Mouse (Mus musculus): ENCODE data around the gene Idh3b.

The Idh3b gene

GRCm38 (mm10) chr2:130283854-130284654 lies at the start of gene Idh3b:
Idh3b (minus strand) TSS chr2:130284547.
- DNase-seq = peak; percentile 90

GRCm38 (mm10) chr2:130329502-130329901 lies 45.2 kb upstream of the Idh3b start:
- no peak for DNase-seq

- no peak for DNase-seq
Observed at GRCm38 (mm10) chr2:130327057-130327456, 42.7 kb upstream of the Idh3b start.

- DNase-seq = no peak
Observed at GRCm38 (mm10) chr2:130303014-130303413, 18.7 kb upstream of the Idh3b start.

- DNase-seq = no peak
Observed at GRCm38 (mm10) chr2:130297580-130297979, 13.2 kb upstream of the Idh3b start.

- no peak for DNase-seq
Observed at GRCm38 (mm10) chr2:130296134-130296745, 11.9 kb upstream of the Idh3b start.

- no peak for DNase-seq
Observed at GRCm38 (mm10) chr2:130295331-130296133, 11.2 kb upstream of the Idh3b start.

- no peak for DNase-seq
Observed at GRCm38 (mm10) chr2:130294936-130295277, 10.6 kb upstream of the Idh3b start, which contains the start of gene Ebf4. Ebf4 (plus strand) TSS chr2:130295169.

GRCm38 (mm10) chr2:130294218-130294935 lies 10.0 kb upstream of the Idh3b start:
- no peak for DNase-seq

GRCm38 (mm10) chr2:130293486-130293885 lies 9.1 kb upstream of the Idh3b start:
- no peak for DNase-seq

- DNase-seq = no peak
Observed at GRCm38 (mm10) chr2:130293009-130293408, 8.7 kb upstream of the Idh3b start.

GRCm38 (mm10) chr2:130291434-130291833 lies 7.1 kb upstream of the Idh3b start:
- DNase-seq = peak; percentile 86

GRCm38 (mm10) chr2:130289086-130289485 lies 4.7 kb upstream of the Idh3b start:
- DNase-seq = no peak

GRCm38 (mm10) chr2:130280818-130281217 lies 3.5 kb downstream of the Idh3b start:
- no peak for DNase-seq

- no peak for DNase-seq
Observed at GRCm38 (mm10) chr2:130280224-130280623, 4.1 kb downstream of the Idh3b start.

- DNase-seq = no peak
Observed at GRCm38 (mm10) chr2:130279600-130280091, 4.7 kb downstream of the Idh3b start.

- peak; percentile 65 for DNase-seq
Observed at GRCm38 (mm10) chr2:130275649-130276048, 8.7 kb downstream of the Idh3b start.

GRCm38 (mm10) chr2:130274862-130275261 lies 9.5 kb downstream of the Idh3b start:
- DNase-seq = no peak

- peak; percentile 100 for DNase-seq
Observed at GRCm38 (mm10) chr2:130274149-130274861, 10.0 kb downstream of the Idh3b start, which contains the start of gene Nop56. Nop56 (plus strand) TSS chr2:130274430.

GRCm38 (mm10) chr2:130273732-130274131 lies 10.6 kb downstream of the Idh3b start:
- peak; percentile 28 for DNase-seq

GRCm38 (mm10) chr2:130268074-130268473 lies 16.3 kb downstream of the Idh3b start:
- DNase-seq = no peak

- DNase-seq = no peak
Observed at GRCm38 (mm10) chr2:130265520-130265919, 18.8 kb downstream of the Idh3b start.
